Mouse (Mus musculus) embryonic facial prominence, embryonic 15.5 days (tissue): Measurements from ENCODE around the gene Dcdc2c. TPM values are rescaled to one million over a fixed set of nuclear protein-coding genes. Genes with fewer than 3 reads are reported as not detected.

Experiments
- ATAC-seq: fragments of 200-750 bp; cut with Nextera tagmentation; 2 replicates; pipeline ENCODE4 v1.8.0; 2017; ENCODE audit warnings: low read depth, moderate TSS enrichment; ENCODE audit not compliant: insufficient number of reproducible peaks, low FRiP score, low TSS enrichment
- H3K27ac ChIP-seq: fragments of 300-500 bp; sonication (generic); replicated peaks from 2 replicates; pipeline ENCODE4 v1.5.1; 2015; ENCODE audit warnings: mild to moderate bottlenecking, inconsistent platforms
- H3K27me3 ChIP-seq: fragments of 300-500 bp; sonication (generic); 2 replicates; pipeline ENCODE4 v1.6.1; 2015; ENCODE audit warnings: inconsistent platforms
- H3K36me3 ChIP-seq: fragments of 300-500 bp; sonication (generic); 2 replicates; pipeline ENCODE4 v1.6.1; 2015; ENCODE audit warnings: mild to moderate bottlenecking, inconsistent platforms
- H3K4me1 ChIP-seq: fragments of 300-500 bp; sonication (generic); 2 replicates; pipeline ENCODE4 v1.6.1; 2015; ENCODE audit warnings: inconsistent platforms
- H3K4me2 ChIP-seq: fragments of 300-500 bp; sonication (generic); replicated peaks from 2 replicates; pipeline ENCODE4 v1.6.1; 2015; ENCODE audit warnings: mild to moderate bottlenecking, inconsistent platforms
- H3K4me3 ChIP-seq: fragments of 300-500 bp; sonication (generic); replicated peaks from 2 replicates; pipeline ENCODE4 v1.5.1; 2015; ENCODE audit warnings: mild to moderate bottlenecking, inconsistent platforms
- H3K9ac ChIP-seq: fragments of 300-500 bp; sonication (generic); 2 replicates; pipeline ENCODE4 v1.6.1; 2015; ENCODE audit warnings: inconsistent platforms
- H3K9me3 ChIP-seq: fragments of 300-500 bp; sonication (generic); replicated peaks from 2 replicates; pipeline ENCODE4 v1.6.1; 2016; ENCODE audit warnings: inconsistent platforms
- WGBS: fragments of 180-500 bp; shearing (Covaris S2); methylation state at CpG from one replicate; pipeline ENCODE4 v1.1.7; 2015; 5-methylcytosine and 5-hydroxymethylcytosine counted together
- polyA plus RNA-seq: library from polyadenylated mRNA; unstranded; fragments of >200 nt; fragmentation: Nextera tagmentation; extraction: Ambion mirVana; gene quantifications from 2 replicates; pipeline ENCODE4 v1.2.1, GENCODE M21; 2015

Gene Dcdc2c
- 0.15 TPM in 1 of 2 replicates, not detected in the other for polyA plus RNA-seq

DNA sequence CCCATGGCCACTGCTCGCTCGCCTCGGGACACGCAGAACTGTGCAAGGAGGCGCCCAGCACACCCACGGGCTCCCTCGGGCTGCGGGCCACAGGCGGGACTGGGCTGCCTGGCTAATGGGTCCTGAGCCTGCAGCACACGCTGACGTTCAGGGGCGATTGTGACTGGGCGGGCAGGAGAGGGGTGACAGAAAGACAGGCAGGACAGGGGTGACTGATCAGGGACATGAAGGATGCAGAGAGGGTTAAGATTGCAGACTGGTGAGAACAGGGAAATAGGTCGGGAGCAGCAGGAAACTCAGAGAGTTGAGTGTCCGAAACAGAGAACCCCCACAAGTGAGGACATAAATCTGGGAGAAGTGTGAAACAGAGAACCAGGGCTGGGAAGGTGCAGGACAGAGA is at the start of gene Dcdc2c:
TSS of gene Dcdc2c (minus strand) at position 101 of the 400 bp plus-strand sequence.
- no peak within 1 kb of the TSS for H3K27ac ChIP-seq
- H3K4me3 ChIP-seq = no peak within 1 kb of the TSS
- H3K27me3 ChIP-seq = no peaks in the 10 kb centered on the region
- no peak within 1 kb of the TSS for H3K4me2 ChIP-seq
- 0 out of 2 replicates have a peak, but pooled peaks cover 3% of the 10 kb centered on the region for H3K4me1 ChIP-seq
- WGBS = 72% methylated on average over 15 of the region's 15 CpGs
- no peak for ATAC-seq
- no peaks in the 10 kb centered on the region for H3K9me3 ChIP-seq
- H3K36me3 ChIP-seq = no peaks in the 10 kb centered on the region
- no peak within 1 kb of the TSS for H3K9ac ChIP-seq

DNA sequence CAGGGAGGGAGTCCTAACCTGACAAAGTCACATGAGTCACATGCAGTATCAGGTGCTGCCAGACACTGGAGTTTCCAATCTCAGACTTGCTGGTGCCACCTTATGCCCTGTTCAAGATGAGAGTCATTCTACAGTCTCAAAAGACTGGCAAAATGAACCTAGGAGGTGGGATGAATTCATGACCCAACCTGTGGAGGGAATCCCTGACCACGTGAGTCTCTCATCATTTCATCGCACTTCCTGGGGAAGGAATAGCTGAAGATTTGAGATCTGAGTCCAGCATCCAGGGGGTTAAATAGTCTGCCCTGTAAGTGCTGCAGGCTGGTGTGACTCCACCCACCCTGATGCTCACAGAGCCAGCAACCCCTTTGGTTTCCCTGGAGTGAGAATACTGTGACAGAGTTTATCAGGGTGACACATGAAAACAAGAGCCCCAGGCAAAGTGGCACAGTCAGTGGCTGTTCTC is 46.4 kb upstream of the Dcdc2c start:
- H3K27ac ChIP-seq = no peak overlapping the region
- 0 out of 2 replicates have a peak, but pooled peaks cover 6% of the 10 kb centered on the region for H3K4me1 ChIP-seq
- H3K9me3 ChIP-seq = no peaks in the 10 kb centered on the region
- no peaks in the 10 kb centered on the region for H3K36me3 ChIP-seq
- peaks cover 6% of the 10 kb centered on the region; the same call in 1 of the 2 replicates for H3K27me3 ChIP-seq
- no peak overlapping the region for H3K9ac ChIP-seq
- WGBS = 45% methylated on average over 2 of the region's 2 CpGs
- no peak for ATAC-seq
- no peak overlapping the region for H3K4me2 ChIP-seq
- no peak overlapping the region for H3K4me3 ChIP-seq

DNA sequence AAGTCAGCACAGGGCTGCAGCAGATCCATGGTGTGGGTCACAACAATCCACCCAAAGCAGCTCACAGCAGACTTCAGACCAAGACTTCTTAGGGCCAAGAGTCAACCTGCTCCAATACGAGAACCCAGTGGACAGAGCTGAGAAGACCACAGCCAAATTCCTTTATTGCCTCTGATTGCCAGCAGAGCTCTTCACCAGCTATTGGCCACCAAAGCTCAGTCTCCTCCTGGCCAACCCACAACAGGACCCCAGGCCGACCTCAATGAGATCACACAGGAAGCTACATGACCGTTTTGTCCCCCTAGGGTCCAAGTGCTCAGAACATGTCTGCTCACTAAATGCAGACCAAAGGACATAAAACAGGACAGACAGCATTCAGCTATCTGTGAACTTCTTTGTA is 45.9 kb upstream of the Dcdc2c start:
- no peaks in the 10 kb centered on the region for H3K9me3 ChIP-seq
- H3K4me2 ChIP-seq = no peak overlapping the region
- no peak overlapping the region for H3K27ac ChIP-seq
- H3K4me3 ChIP-seq = no peak overlapping the region
- peaks cover 6% of the 10 kb centered on the region; the same call in 1 of the 2 replicates for H3K27me3 ChIP-seq
- H3K36me3 ChIP-seq = no peaks in the 10 kb centered on the region
- no peak for ATAC-seq
- no peak overlapping the region for H3K9ac ChIP-seq
- 54% methylated on average over 3 of the region's 3 CpGs for WGBS
- 0 out of 2 replicates have a peak, but pooled peaks cover 6% of the 10 kb centered on the region for H3K4me1 ChIP-seq

DNA sequence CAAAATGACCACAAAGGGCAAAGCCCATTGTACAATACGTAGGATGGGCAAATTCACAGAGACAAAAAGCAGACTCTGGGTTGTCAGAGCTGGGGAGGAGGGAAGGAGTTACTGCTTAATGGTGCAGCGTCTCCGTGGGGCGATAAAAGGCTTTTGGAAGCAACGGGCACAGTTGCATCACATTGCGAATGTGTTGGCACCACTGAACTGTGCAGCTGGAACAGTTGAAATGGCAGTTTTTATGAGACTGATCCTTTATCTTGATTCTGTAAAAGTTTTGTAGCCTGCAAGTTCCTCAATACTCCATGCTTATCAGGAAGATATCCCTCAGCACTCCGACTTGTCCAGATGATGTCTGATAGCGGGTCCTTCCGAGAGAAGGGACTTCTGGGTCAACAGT is 45.5 kb upstream of the Dcdc2c start:
- peaks cover 6% of the 10 kb centered on the region; the same call in 1 of the 2 replicates for H3K27me3 ChIP-seq
- no peak overlapping the region for H3K27ac ChIP-seq
- no peak for ATAC-seq
- no peak overlapping the region for H3K9ac ChIP-seq
- H3K4me3 ChIP-seq = no peak overlapping the region
- no peaks in the 10 kb centered on the region for H3K9me3 ChIP-seq
- H3K4me1 ChIP-seq = 0 out of 2 replicates have a peak, but pooled peaks cover 6% of the 10 kb centered on the region
- WGBS = 89% methylated on average over 9 of the region's 9 CpGs
- no peaks in the 10 kb centered on the region for H3K36me3 ChIP-seq
- H3K4me2 ChIP-seq = no peak overlapping the region

- no peak overlapping the region for H3K9ac ChIP-seq
- no peaks in the 10 kb centered on the region for H3K9me3 ChIP-seq
- no peak overlapping the region for H3K4me3 ChIP-seq
- H3K27me3 ChIP-seq = peaks cover 6% of the 10 kb centered on the region; the same call in 1 of the 2 replicates
- no peaks in the 10 kb centered on the region for H3K36me3 ChIP-seq
- no peak overlapping the region for H3K27ac ChIP-seq
- no peaks in the 10 kb centered on the region for H3K4me1 ChIP-seq
- ATAC-seq = no peak
- H3K4me2 ChIP-seq = no peak overlapping the region
These were observed 44.7 kb upstream of the Dcdc2c start for GRCm38 (mm10) chr12:28596851-28597250.

DNA sequence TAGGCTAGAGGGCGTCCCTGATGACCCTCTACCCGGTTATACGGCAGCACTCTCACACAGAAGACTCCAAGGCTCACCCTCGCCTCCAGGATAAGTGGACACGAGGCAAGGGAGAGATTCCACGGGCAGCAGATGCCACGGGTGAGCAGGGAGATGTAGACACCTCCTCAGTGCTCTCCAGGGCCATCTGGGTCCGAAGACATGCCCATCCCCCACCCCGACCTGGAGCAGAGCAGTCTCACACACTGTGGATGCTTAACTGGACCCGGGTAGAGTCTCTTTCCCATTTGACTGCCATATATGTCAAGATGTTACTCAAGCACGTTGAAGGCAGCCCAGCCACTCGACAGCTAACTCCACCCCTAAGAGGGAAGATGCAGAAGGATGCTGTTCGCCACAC is 38.2 kb upstream of the Dcdc2c start:
- ATAC-seq = no peak
- 52% methylated on average over 13 of the region's 13 CpGs for WGBS

GRCm38 (mm10) chr12:28589090-28589868 is 37.1 kb upstream of the Dcdc2c start:
- Histone ChIP-seq H3K9ac (no peak overlapping the region), H3K4me1 (peaks cover 6% of the 10 kb centered on the region; the same call in 1 of the 2 replicates), H3K9me3 (no peaks in the 10 kb centered on the region), H3K27me3 (0 out of 2 replicates have a peak, but pooled peaks cover 2% of the 10 kb centered on the region), H3K4me2 (peak overlapping the region; percentile 70), H3K27ac (no peak overlapping the region), H3K36me3 (no peaks in the 10 kb centered on the region), H3K4me3 (peak overlapping the region; percentile 46)
- 8% methylated on average over 24 of the region's 24 CpGs for WGBS
- ATAC-seq = peak; percentile 76

More for the DNA sequence above, 38.2 kb upstream of the Dcdc2c start:
- H3K4me2 ChIP-seq = no peak overlapping the region
- H3K9ac ChIP-seq = no peak overlapping the region
- 0 out of 2 replicates have a peak, but pooled peaks cover 2% of the 10 kb centered on the region for H3K27me3 ChIP-seq
- peaks cover 6% of the 10 kb centered on the region; the same call in 1 of the 2 replicates for H3K4me1 ChIP-seq
- H3K9me3 ChIP-seq = no peaks in the 10 kb centered on the region
- no peaks in the 10 kb centered on the region for H3K36me3 ChIP-seq
- no peak overlapping the region for H3K27ac ChIP-seq
- no peak overlapping the region for H3K4me3 ChIP-seq

DNA sequence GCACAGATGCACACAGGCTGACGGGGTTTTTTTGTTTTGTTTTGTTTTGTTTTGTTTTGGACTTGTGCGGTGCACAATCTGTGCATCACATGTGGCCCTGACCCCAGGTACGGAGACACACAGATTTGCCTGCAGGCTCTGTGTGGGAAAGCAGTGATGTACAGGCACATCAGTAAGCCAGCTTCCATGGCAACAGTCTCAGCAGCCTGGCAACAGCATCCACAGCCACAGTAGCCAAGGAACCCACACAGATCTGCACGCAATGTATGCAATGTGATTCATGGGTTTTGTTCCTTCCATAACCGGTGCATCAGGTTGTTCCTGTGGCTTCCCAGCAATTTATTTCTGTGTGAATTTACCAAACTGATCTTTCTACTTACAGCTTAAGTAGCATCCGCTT is 35.8 kb upstream of the Dcdc2c start:
- Histone ChIP-seq H3K9ac (no peak overlapping the region), H3K9me3 (no peaks in the 10 kb centered on the region), H3K4me3 (no peak overlapping the region), H3K36me3 (no peaks in the 10 kb centered on the region), H3K27me3 (0 out of 2 replicates have a peak, but pooled peaks cover 2% of the 10 kb centered on the region), H3K27ac (no peak overlapping the region), H3K4me1 (peaks cover 6% of the 10 kb centered on the region; the same call in 1 of the 2 replicates), H3K4me2 (no peak overlapping the region)
- 67% methylated on average over 6 of the region's 6 CpGs for WGBS
- no peak for ATAC-seq

DNA sequence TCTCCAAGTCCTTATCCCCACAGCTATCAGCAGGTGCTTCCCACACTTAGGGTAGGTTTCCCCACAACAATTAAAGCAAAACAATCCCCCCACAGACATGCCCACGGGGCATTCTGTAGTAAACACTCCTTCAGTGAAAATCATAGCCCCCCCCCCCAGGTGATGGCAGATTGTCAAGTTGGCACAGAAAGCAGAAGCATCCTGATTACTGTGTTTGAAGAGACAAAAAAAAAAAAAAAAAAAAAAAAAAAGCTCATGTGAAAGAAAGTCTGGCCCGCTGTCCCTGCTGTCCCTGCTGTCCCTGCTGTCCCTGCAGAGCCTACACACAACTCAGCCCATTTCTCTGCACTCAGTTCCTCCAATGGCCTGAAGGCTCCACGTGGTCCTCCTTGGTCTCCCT is 31.8 kb upstream of the Dcdc2c start:
- Histone ChIP-seq H3K27ac (no peak overlapping the region), H3K36me3 (no peaks in the 10 kb centered on the region), H3K27me3 (0 out of 2 replicates have a peak, but pooled peaks cover 2% of the 10 kb centered on the region), H3K4me2 (no peak overlapping the region), H3K9me3 (no peaks in the 10 kb centered on the region), H3K4me1 (no peaks in the 10 kb centered on the region), H3K4me3 (no peak overlapping the region), H3K9ac (no peak overlapping the region)
- ATAC-seq = no peak
- 61% methylated on average over 3 of the region's 3 CpGs for WGBS

DNA sequence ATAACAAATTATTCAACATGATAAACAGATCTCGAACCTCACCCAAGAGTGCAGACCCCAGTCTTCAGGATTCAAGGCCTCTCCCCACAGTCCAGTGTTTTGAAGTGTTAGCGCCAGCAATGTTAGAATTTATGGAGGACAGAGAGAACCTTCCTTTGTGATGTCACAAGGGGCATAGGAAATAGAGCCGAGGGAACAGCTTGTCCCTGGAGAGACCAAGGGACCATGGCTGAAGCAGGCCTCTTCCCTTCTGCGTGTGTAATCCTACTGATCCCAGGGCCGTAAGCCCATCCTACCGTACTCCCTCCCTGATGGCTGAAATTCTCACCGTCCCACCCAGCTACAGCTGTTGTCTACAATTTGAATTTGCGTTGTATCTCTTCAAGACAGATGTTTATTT is 30.2 kb upstream of the Dcdc2c start, which contains the start of gene Allc:
TSS of gene Allc (minus strand) at position 101 of the 400 bp plus-strand sequence.
- 88% methylated on average over 8 of the region's 8 CpGs for WGBS
- H3K9me3 ChIP-seq = no peaks in the 10 kb centered on the region

GRCm38 (mm10) chr12:28579132-28579531 is 26.9 kb upstream of the Dcdc2c start:
- Histone ChIP-seq H3K4me3 (no peak overlapping the region), H3K4me1 (no peaks in the 10 kb centered on the region), H3K4me2 (no peak overlapping the region), H3K9me3 (no peaks in the 10 kb centered on the region), H3K9ac (no peak overlapping the region), H3K36me3 (no peaks in the 10 kb centered on the region), H3K27ac (no peak overlapping the region), H3K27me3 (no peaks in the 10 kb centered on the region)
- no peak for ATAC-seq
- WGBS = 30% methylated on average over 4 of the region's 4 CpGs

More for the DNA sequence above, 30.2 kb upstream of the Dcdc2c start, which contains the start of gene Allc:
- ATAC-seq = no peak
- no peak within 1 kb of the TSS for H3K4me3 ChIP-seq
- no peaks in the 10 kb centered on the region for H3K4me1 ChIP-seq
- no peaks in the 10 kb centered on the region for H3K27me3 ChIP-seq
- no peak within 1 kb of the TSS for H3K4me2 ChIP-seq
- H3K9ac ChIP-seq = no peak within 1 kb of the TSS
- H3K36me3 ChIP-seq = no peaks in the 10 kb centered on the region
- H3K27ac ChIP-seq = no peak within 1 kb of the TSS
